Mouse (Mus musculus) regulatory T cell (primary cell): ENCODE measurements at regions not wholly inside any gene's neighbourhood (a gene's known extent, or its start where the extent isn't known, plus 50 kb on each side); places are given as distances from the start of the nearest gene placed in this dataset.

ENCODE experiments used
- in situ Hi-C: fragments of 300-600 bp; cut with MboI, MseI; formaldehyde crosslinking; loops from one replicate; pipeline ENCODE4 v1.15.1; 2025; ENCODE audit warnings: high pct_unique_total_duplicates

GRCm38 (mm10) chr17:16247681-16248080, 416.8 kb upstream of the Rgmb start:
- in situ Hi-C loops: no loop called here

GRCm38 (mm10) chr17:16221253-16221652, 390.4 kb upstream of the Rgmb start:
- in situ Hi-C loops: no loop called here

DNA sequence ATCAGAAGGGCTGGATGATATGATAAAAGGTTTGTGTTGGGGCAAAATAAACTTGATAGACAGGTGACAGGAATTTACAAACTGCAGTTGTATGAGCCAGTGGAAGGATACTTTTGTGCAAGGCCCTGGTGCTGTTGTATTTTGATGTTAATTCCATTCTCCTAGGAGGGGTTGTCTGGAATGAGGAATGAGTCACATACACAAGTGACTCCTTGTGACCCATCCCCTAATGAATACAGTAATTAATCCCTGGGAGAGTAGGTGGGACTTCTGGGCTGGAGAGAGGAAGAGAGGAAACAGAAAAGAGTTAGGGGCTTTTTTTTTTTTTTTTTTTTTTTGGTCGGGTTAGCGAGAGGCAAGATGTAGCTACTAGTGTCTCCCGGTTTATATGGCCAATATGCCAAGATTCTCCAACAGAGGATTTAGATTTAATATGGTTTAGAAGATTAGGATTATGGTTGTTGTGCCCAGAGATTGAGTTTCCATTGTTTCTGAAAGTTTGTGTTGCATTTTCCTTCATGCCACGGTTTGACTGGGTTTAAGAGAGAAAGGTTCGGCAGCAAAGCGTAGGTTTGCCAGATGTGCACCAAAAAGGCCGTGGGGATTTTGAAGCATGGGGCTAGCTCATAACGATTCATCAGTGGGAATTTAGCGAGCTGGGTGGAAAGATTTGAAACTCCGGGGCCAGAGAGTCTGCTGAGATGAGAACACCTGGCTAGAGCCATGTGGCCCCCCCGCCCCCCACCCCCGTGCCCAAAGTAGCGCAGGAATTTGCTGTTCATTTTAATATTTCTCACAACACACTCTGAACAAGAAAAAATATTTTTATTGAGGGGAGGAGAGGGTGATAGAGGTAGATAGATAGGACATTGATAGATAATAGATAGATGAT, 389.1 kb upstream of the Rgmb start:
- in situ Hi-C loops: no loop called here

DNA sequence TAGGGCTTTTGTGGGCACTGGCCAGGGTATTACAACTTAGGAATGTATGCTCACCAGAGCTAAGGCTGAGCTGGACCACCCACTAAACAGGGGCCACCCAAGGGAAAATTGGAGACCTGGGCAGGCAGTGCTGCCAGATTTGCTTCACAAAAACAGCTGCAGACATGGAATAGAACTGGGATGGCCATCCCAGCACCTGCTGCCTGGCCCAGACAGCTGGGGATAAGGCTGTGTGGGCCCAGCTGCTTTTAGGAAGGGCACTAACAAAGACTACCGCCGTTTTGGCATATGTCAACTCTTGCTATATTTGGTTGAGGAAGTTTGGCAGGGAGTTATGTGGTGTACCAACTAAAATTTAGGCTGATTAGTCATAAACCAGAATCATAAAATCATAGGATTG, 387.8 kb upstream of the Rgmb start:
- in situ Hi-C loops: no loop called here

GRCm38 (mm10) chr17:16216796-16217195, 386.0 kb upstream of the Rgmb start:
- in situ Hi-C loops: no loop called here

DNA sequence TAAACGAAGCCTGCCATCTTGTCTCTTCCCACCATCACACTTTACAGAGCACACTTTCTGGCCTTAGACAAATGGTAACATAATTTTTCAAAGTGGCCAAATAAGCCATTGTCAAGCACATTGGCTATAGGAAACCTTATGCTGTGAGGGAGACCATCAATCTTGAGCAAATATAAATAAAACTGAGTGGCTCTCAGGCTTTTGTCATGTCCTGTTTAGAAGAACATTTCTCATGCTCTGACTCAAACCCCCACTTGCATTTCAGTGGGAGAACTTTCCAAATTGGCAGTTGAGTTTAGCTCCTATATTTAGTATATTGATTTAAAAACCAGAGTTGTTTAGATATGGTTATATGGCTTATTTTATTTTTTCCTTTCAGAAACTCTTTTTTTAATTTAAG, 362.8 kb upstream of the Rgmb start:
- in situ Hi-C loops: loop anchor here (25.0 kb wide), 1 partner anchor 1456 kb away; no protein-coding TSS in a partner anchor

- in situ Hi-C loops: loop anchor here (25.0 kb wide), 1 partner anchor 1444 kb away; no protein-coding TSS in a partner anchor
Observed at GRCm38 (mm10) chr17:16180856-16181255, 350.0 kb upstream of the Rgmb start.

DNA sequence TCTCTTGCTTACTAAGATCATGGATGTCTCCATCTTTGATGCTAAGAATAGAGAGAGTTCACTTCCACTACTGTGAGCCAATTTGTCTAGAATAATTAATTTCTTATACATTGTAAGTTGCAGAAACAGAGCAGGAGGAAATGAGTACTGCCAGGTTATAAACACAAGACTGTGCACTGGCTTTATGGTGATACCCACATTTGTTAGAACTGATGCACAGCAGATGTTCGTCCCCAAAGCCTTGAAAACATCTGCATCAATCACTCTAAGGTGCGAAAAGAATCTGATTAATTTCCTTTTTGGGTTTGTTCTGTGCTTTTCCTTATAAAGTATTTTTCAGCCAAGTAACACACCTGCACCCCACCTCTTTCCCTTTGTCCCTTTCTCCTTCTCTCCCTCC, 347.3 kb upstream of the Rgmb start:
- in situ Hi-C loops: loop anchor here (25.0 kb wide), 1 partner anchor 1441 kb away; no protein-coding TSS in a partner anchor

DNA sequence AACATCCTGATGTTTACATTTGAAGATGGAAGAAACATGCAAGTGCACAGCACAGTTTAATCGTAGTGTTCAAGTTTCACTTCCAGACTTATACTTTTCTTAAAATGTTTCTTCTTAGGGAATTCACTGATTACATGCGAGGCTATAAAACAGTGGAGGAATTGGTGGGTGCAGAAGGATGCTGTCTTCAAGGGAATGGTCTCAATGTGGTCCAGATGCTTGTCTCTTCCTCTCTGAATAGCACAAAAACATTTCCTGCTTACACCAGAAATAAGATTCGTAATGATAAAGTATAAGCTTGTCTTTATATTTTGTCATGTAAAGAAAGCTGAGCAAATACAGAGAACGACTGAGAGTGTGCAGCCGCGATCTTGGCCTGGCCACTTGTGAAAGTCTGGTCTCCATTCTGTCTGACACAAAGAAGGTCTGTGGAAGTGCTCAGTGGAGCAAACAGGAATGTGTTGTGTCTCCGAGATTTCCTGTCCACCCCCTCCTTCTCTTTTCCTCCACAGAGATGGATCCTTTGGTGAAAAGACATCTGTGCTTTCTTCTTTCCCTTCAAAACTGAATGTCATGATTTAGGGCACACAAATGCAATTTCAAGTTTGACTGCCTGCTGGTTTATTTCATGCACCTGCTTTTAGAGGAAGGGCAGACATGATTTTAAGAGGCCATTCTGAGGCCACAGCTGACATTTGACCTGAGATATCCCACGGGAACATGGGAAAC, 346.1 kb upstream of the Rgmb start:
- in situ Hi-C loops: loop anchor here (25.0 kb wide), 1 partner anchor 1440 kb away; no protein-coding TSS in a partner anchor

DNA sequence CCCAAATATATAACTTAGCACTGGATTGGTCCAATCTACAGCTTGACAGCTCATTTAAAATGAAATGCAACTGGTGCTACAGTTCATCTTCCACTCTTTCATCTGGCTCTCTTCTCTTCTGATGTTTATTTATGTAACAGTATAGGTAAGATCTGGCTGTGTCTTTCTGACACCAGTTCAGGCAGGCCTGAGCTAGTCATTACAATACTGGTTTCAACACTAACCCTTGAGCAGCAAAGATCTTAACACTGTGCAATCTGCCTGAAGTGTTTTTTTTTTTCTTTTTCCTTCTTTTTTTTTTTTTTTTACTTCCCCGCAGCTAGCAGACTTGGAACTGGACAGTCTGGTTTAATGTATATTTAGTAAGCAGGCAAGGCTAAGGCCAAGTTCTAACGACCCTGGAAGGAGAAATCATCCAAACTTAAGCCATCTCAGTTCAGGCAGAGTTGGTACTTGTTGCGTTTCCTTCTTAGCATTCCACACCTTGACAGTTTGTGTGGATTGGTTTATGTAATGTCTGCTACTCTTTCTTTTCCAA, 342.8 kb upstream of the Rgmb start:
- in situ Hi-C loops: no loop called here

- in situ Hi-C loops: no loop called here
Observed at GRCm38 (mm10) chr17:16166731-16167130, 335.9 kb upstream of the Rgmb start.

GRCm38 (mm10) chr17:16158119-16158518, 327.3 kb upstream of the Rgmb start:
- in situ Hi-C loops: no loop called here

DNA sequence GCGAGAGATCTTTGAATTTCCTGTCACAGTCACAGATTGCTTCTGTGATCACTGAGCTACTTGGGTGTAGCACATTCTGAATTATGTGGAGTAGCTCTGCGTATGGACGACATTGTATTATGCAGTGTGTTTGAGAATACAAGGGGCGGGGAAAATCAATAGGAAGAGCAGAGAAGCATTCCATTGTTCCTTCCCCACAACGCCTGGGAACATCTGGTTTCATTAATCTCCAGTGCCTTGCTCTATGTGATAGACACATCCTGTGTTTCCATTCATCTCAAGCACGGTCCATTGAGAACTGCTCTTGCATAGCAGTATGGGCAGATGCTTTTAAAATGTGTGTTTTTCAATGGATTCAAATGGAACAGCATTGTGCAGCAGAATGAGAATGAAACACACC, 326.9 kb upstream of the Rgmb start:
- in situ Hi-C loops: no loop called here

DNA sequence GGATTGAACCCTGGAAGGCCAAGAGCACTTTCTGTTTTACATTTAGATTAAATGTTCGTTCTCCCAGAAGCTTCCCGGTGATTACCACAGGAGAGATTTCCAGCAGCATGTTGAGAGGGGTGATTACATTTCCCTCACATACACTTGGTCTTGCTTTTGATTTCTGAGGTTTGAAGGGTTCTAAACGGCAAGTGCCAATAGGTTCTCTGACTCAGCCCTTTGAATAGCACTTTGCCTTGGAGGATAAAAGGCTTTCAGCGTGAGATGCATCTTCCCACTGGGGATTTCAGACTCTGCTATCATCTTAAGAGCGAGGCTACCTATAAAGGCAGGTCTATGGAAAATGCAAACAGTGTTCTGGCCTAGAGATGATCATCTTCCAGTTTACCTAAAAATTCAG, 326.3 kb upstream of the Rgmb start:
- in situ Hi-C loops: no loop called here

- in situ Hi-C loops: no loop called here
Observed at GRCm38 (mm10) chr17:16156596-16156995, 325.8 kb upstream of the Rgmb start.

DNA sequence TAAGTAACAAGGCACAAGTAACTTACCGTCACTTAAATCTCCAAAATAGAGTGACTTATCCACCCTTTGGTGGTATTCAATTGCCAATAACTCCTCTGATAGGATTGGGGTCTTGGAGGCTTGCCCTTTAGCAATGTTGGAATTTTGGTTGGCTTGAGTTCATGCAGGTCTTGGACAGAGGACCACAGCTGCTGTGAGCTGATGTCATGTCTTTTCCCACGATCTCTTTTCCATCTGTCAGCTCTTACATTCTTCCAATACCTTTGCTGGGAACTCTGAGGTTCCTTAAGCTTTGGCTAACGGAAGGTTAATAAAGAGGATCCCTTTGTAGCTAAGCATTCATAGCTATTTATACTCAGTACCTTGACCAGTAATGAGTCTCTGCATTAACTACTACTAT, 324.7 kb upstream of the Rgmb start:
- in situ Hi-C loops: no loop called here
